Mouse (Mus musculus): ENCODE results near the gene Dennd1b. TPM values are rescaled to one million over a fixed set of nuclear protein-coding genes. Genes with fewer than 3 reads are reported as not detected.

Dennd1b gene
- total RNA-seq (2023) = 83.1 TPM

GRCm38 (mm10) chr1:138963161-138963867, at the start of gene Dennd1b:
Gene Dennd1b, plus strand, starts transcription at chr1:138963435.

Other genes starting within 250 kb of the Dennd1b start
- not detected for gene Lhx9, start 114.9 kb upstream of the Dennd1b start, total RNA-seq (2023)
- 12.2 TPM for gene 2310009B15Rik, start 106.6 kb upstream of the Dennd1b start, total RNA-seq (2023)